Mouse (Mus musculus) heart, postnatal 36 days (tissue): ENCODE results near the gene Carmil3. TPM values are rescaled to one million over a fixed set of nuclear protein-coding genes. Genes with fewer than 3 reads are reported as not detected.
A peak's percentile ranks its signal among the peaks of the same experiment; 100 is the strongest.

Experiments
- DNase-seq, 2 experiments: peaks; one replicate each; pipeline ENCODE4 v3.0.0; 2021 to 2022
- intact Hi-C: fragments of 180-260 bp; cut with DNase I; formaldehyde crosslinking; loops from one replicate; pipeline ENCODE4 v1.15.1; 2025
- total RNA-seq, 2 experiments: library from RNA; stranded (reverse); gene quantifications; 2 replicates each; pipeline ENCODE4 v1.2.3; 2021

Gene Carmil3
- total RNA-seq, 2 experiments from 2014 or later = 3.1 to 3.2 TPM

- intact Hi-C loops = no loop called here
- peak; percentile 55 to 59 for DNase-seq
These were observed 911 bp downstream of the Carmil3 start for GRCm38 (mm10) chr14:55491291-55491833.

GRCm38 (mm10) chr14:55492103-55492502, 1.7 kb downstream of the Carmil3 start:
- intact Hi-C loops = no loop called here
- DNase-seq = no peak

- DNase-seq = no peak
- intact Hi-C loops = loop anchor here (2.0 to 5.0 kb wide), 2 partner anchors 41 to 252 kb away; partner anchors contain the start of genes Dhrs1 and Nop9
These were observed 5.2 kb downstream of the Carmil3 start for GRCm38 (mm10) chr14:55495509-55496240.

- intact Hi-C loops = loop anchor here (2.0 to 5.0 kb wide), 2 partner anchors 40 to 250 kb away; partner anchors contain the start of genes Dhrs1 and Nop9
- DNase-seq = no peak
These were observed 6.5 kb downstream of the Carmil3 start for GRCm38 (mm10) chr14:55496761-55497448.

- intact Hi-C loops = loop anchor here (2.0 to 5.0 kb wide), 2 partner anchors 39 to 250 kb away; partner anchors contain the start of genes Dhrs1 and Nop9
- DNase-seq = peak; percentile 91 to 94
These were observed 7.0 kb downstream of the Carmil3 start for GRCm38 (mm10) chr14:55497449-55497821.

GRCm38 (mm10) chr14:55505612-55506011, 15.2 kb downstream of the Carmil3 start:
- intact Hi-C loops = no loop called here
- no peak for DNase-seq

- DNase-seq = no peak
- intact Hi-C loops = no loop called here
These were observed 17.4 kb downstream of the Carmil3 start for GRCm38 (mm10) chr14:55507801-55508200.

GRCm38 (mm10) chr14:55509540-55509939, 19.1 kb downstream of the Carmil3 start:
- DNase-seq = no peak
- intact Hi-C loops = no loop called here

GRCm38 (mm10) chr14:55510125-55510731, 19.8 kb downstream of the Carmil3 start, which contains the start of gene Cpne6:
Cpne6 (plus strand) TSS chr14:55510445.
- intact Hi-C loops = no loop called here

GRCm38 (mm10) chr14:55511037-55511436, 20.6 kb downstream of the Carmil3 start:
- no peak for DNase-seq
- intact Hi-C loops = no loop called here

More at GRCm38 (mm10) chr14:55510125-55510731, 19.8 kb downstream of the Carmil3 start, which contains the start of gene Cpne6:
- DNase-seq = no peak

GRCm38 (mm10) chr14:55513927-55514326, 23.5 kb downstream of the Carmil3 start:
- intact Hi-C loops = no loop called here

GRCm38 (mm10) chr14:55515846-55516245, 25.4 kb downstream of the Carmil3 start:
- intact Hi-C loops = no loop called here
- no peak for DNase-seq

More at GRCm38 (mm10) chr14:55513927-55514326, 23.5 kb downstream of the Carmil3 start:
- no peak for DNase-seq

- intact Hi-C loops = no loop called here
- DNase-seq = no peak
These were observed 28.4 kb downstream of the Carmil3 start for GRCm38 (mm10) chr14:55518897-55519296.

- no peak for DNase-seq
- intact Hi-C loops = no loop called here
These were observed 29.2 kb downstream of the Carmil3 start for GRCm38 (mm10) chr14:55519604-55520003.

- intact Hi-C loops = no loop called here
- DNase-seq = peak in 1 of 2 experiments; percentile 20
These were observed 30.3 kb downstream of the Carmil3 start for GRCm38 (mm10) chr14:55520451-55521361.

GRCm38 (mm10) chr14:55524062-55524461, 33.6 kb downstream of the Carmil3 start:
- no peak for DNase-seq
- intact Hi-C loops = no loop called here

- DNase-seq = no peak
- intact Hi-C loops = no loop called here
These were observed 34.3 kb downstream of the Carmil3 start, which contains the start of gene Nrl for GRCm38 (mm10) chr14:55524785-55525184. Nrl (minus strand) TSS chr14:55524981.

- intact Hi-C loops = no loop called here
- DNase-seq = no peak
These were observed 36.2 kb downstream of the Carmil3 start for GRCm38 (mm10) chr14:55526674-55527073.

GRCm38 (mm10) chr14:55527940-55528339, 37.5 kb downstream of the Carmil3 start:
- intact Hi-C loops = no loop called here
- DNase-seq = peak in 1 of 2 experiments; percentile 25
